Mouse (Mus musculus): ENCODE data around the gene Plcb1.

Plcb1 gene

DNA sequence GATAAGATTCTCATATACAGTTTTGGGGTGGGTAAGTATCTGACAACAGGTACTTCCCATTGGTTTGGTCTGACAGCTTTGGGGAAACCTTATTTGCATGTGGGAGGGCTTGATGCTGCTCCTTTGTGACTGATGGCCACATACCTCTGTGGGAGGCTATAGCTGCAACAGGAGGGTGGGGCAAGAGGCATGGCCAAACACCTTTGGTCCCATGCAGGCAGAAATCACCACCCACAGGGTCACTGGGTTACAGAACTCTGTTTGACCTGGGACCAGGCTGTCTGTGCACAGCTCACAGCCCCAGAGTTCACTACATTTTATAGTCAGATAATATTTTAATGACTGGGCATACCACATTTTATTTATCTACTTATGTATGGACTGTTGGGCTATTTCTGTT, 281.6 kb downstream of the Plcb1 start:
- DNase-seq (ENCODE audit: low read depth, low spot score), result peak; percentile 50

DNA sequence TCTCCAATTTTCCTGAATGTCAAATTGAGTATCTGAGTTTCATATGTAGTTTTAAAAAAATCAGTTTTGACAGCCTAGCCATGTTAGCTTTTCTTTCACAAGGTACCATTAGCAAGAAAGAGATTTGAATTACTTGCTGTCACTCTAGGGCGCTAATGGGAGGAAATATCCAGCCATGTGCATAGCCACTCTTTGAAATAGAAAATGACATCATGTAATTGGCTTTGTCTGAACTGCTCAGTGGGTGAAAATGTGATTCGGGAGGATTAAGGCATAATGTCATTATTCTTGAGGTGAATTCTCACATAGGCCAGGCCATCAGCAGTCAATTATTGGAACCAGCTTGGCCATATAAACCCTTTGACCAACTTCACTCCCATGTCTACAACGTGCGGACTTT, 285.5 kb downstream of the Plcb1 start:
- no peak for DNase-seq (ENCODE audit: low read depth, low spot score)

DNA sequence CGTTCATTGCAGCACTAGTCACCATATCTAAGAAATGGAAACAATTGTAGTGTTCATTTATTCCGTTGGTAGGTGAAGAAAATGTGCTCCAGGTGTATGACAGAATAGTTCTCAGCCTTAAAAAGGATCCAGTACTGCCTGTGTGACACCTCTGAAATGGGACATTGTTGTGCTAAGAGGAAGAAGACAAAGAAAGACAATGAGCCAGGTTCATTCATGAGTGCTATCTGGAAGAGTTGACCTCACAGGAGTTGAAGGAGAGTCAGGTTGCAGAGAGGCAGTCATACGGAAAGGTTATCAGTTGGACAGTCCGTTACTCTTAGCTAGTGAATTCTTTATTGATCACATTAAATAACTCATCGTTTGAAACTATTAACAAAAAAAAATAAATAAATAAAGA, 286.6 kb downstream of the Plcb1 start:
- peak; percentile 93 for DNase-seq (ENCODE audit: low read depth, low spot score)

DNA sequence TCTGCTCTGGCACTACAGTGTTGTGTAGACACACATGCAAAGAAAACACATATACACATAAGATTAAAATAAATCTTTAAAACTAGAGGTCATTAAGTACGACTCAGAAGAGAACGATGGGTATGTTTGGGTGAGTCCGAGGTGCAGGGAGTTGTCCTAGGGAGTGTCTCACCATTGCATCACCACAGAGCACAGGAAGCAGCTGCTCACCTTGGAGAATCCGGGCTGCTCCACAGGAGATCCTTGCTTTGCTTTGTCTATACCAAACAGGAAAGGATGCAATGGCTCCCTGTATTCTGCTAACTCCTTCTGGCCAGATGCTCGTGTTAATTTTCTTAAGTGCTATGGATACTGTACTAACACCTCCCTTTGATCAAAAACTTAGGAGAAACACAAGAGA, 287.1 kb downstream of the Plcb1 start:
- peak; percentile 93 for DNase-seq (ENCODE audit: low read depth, low spot score)

DNA sequence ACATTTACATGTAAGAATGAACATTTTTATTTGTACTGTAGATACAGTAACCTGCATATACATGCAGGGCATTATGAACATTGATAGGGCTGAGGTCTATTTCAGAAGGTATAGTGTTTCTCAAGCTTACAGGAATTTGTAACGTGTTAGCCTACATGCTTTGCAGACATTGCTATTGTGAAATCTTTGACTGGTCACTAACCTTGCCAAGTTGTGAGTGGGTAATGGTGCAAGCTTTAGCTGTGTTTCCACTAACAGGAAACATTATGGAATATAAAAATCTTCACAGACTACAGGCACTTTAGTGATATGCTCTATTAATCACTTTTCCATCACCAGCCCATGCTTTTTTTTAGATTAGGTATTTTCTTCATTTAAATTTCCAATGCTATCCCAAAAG, 289.5 kb downstream of the Plcb1 start:
- DNase-seq (ENCODE audit: low read depth, low spot score), result no peak

DNA sequence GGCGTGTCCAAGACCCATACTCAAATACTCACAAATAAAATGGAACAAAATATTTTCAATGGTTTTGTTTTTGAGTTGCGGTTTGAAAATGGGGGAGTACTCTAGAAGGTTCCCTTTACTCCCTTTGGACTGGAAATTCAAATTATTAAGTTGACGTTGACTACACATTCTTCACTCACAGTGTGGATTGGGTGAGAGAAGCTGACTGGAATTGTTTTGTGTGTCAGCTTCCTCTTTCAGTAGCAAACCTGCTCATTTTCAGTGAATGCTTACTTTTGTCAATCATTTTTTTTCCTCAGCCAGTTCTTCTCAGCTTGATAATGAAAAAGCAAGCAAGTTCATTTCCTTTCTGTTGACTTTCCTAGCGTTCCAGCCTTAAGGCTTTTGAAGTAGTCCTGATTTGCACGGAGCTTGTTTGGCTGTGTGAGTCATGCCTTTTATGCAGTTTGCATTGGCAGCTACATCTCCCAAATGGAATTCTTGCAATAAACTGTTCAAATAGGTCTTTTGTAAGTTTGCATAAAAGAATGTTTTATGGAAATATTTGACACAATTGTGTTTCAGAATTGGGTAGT, 306.8 kb downstream of the Plcb1 start:
- no peak for DNase-seq (ENCODE audit: low read depth, low spot score)

DNA sequence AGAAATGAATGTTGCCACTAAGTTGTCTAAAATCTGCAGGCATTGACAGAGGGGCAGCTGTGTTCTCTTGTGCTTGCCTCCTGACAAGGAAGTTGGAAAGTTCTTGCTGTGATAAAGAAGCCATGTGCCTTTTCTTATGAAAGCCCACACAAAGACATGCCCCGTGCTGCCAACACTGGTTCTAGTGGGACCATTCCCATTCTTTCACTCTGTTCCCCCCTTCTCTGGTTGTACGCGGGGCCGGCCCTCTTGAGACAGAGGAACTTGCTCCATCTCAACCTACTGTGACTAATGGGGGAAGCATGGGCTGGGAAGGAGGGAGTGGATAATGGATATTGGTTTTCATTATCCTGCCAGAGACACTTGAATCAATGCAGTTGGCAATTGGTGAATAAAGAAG, 315.4 kb downstream of the Plcb1 start:
- DNase-seq (ENCODE audit: low read depth, low spot score), result no peak

DNA sequence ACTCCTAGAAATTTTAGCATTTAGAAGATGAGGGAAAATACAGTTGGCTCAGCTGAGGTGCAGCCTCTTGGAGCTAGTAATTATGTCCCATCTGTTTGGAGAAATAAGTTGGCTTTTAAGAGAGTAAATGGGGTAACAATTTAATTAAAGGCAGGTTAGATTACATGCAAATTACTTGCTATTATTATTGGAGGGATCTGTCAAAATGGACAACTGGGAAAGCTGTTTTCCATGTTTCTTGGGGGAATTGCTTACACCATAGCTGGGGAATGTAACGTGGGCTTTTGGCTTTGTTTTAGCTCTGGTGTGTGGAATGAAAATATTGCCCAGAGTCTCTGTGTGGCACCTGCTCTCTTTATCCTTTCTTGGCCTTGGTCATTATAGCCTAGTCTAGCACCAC, 316.1 kb downstream of the Plcb1 start:
- DNase-seq (ENCODE audit: low read depth, low spot score), result no peak

DNA sequence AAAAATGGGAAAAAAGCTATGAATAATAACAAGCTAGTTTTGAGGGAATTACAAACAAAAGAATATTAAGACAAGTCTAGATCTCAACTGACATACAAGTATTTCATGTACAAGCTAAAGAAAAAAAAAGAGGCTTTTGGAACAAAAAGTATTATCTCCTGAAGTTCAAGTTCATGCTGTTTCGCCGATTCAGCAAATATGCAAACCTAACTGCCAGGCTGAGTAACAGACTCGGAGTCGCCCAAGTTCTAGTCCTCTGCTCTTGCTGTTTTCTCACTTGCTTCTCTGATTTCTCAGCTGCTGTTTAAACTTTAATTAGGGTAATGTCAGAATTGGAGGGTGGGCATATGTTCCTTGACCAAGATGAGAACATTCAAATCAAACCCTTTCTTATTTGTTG, 320.8 kb downstream of the Plcb1 start:
- no peak for DNase-seq (ENCODE audit: low read depth, low spot score)

DNA sequence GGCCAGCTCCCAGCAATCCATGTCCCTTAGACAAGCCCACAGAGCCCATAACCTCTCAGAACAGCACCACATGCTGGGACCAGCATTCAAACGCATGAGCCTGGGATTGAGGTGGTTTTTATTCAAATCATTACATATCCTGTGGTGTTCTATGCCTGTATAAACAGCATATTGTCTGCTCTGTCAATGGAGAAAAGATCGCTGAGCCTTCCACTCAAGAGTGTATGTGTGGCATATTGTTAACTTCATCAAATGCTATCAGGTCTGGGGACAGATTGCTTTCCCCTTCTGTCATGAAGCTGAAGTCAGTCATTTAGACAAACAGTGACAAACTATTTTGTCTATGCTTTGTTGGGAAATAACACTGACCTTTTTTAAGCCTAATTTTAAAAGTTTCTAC, 322.7 kb downstream of the Plcb1 start:
- DNase-seq (ENCODE audit: low read depth, low spot score), result no peak

DNA sequence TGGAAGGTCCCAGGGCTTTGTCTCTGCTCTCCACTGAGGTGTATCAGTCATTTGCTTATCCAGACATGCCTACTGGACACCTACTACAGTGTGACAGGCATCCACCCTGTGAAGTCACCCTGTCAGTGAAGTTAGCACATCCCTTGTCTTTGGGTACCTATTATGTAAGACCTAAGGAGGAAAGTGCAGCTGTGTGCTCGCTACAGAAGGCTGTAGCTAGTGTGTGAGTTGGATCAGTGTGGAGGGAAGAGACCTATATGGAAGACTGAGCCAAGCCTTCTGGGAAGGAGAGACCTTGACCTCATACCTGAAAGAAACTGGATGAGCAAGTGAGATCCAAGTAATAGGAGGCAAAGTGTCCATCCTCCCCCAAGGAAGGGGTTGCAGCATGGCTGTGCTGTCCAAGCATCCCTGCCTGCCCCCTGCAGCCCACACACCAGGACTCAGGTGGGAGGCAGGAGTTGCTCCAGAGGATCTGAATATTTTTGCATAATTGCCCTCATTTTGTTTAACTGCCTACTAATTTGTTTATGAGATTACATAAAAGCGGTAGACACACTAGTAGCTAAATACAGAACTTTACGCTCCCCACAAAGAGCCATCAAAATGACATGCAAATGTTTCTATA, 328.7 kb downstream of the Plcb1 start:
- DNase-seq (ENCODE audit: low read depth, low spot score), result no peak

DNA sequence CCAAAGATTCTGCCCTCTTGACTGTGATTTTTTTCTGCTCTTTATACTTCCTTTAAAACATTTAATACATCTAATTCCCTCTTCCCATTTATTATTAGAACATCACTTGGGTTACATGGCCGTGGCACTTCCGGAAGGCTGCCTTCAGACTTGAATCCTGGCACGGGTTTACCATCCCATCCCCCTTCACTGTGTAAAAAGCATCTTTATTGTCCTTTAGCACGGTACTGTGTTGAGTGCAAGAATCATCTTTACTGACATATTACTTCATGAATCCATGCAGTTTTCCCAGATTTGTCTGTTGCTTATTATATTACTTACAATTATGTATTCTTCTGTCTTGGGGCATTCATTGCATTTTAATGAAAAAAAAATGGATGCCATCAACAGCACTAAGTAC, 337.2 kb downstream of the Plcb1 start:
- DNase-seq (ENCODE audit: low read depth, low spot score), result no peak

DNA sequence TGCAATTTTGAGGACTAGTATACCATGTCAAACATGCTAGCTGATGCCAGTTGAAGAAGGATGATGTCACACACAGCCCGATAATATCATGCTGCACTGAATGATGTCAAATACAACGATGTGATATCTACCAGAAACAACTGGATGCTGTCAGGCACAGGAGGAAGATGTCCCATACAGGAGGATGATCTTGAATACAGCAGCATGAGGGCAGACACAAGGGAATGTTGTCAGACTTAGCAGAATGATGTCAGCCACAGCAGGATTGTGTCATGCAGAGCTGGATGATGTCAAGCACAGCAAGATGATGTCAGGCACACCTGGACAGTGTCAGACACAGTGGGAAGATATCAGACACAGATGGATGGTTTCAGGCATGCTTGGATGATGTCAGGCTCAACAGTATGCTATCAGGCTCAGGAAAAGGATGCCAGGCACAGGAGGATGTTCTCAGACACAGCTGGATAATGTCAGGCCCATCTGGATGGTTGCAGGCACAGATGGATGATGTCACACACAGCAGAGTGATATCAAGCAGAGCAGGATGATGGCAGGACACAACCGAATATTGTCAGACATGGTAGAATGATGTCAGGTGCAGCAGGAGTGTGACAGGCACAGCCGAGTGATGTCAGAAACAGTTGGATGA, 338.0 kb downstream of the Plcb1 start:
- DNase-seq (ENCODE audit: low read depth, low spot score), result no peak

DNA sequence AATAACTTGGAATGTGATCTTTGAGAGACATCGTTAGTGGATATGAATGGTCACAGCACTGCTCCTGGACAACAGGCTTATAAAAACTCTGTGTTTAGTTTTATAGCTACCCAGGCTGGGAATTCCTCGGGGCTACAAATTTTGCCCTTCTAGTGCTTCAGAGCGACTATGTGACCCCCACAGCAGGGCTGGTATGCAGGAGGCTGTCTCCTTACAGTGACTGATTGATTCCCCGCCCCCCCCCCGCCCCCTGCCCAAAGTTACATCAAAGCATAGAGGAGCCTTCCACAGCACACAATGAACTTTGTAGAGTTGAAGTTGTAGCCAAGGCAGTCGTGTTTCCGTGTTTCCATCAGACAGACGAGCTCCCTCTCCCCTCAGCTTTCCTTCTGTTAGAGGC, 354.7 kb downstream of the Plcb1 start:
- no peak for DNase-seq (ENCODE audit: low read depth, low spot score)

DNA sequence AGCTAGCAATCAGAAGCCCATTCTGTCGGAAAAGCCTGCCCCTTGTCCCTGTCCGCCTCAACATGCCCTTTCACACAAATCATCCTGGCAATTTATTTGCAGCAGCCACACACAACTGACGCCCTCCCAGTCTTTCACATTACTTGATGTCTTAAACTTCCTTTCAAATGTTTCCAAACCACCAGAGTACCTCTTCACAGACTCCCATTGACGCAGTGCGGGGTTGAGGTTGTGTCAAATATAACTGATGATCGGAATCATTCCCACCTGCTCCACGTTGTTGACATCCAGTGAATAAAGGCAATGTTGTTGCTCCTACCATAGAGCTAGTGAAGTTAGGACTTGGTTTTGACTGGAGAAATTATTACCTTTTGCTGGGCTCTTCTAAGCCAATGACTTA, 366.4 kb downstream of the Plcb1 start:
- DNase-seq (ENCODE audit: low read depth, low spot score), result no peak

DNA sequence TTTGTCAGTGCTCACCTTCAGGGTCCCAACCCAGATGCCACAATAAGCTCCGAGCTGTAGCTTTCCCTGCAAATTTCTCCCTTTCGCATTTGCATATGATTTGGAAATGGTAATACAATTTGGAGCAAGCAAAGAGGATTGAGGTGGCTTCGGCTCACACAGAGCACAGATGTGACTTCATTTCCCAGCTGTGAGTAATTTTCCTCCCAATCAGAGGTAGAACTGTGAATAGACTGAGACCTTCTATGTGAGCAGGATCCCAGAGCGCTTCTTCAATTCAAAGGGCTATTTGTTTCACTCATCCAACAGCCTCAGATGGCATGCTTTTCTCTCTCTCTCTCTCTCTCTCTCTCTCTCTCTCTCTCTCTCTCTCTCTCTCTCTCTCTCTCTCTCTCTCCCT, 367.4 kb downstream of the Plcb1 start:
- DNase-seq (ENCODE audit: low read depth, low spot score), result no peak

DNA sequence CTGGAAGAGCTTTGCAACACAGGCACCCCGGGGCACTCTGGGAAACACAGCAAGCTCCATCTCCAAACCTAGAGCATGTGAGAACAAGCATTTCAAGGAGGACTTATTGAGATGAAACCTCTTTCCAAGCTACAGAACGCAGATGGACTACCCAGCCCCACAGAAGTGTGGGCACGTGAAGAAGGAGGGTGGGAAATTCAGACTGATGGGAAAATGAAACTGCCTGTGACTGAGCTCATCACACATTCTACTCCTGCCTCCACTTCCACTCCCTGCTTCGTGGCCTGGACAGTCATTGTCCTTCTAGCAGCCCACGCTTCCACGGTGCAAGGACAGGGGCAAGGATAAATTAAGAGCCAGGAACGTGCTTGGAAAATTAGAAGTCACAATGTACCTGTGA, 370.2 kb downstream of the Plcb1 start:
- no peak for DNase-seq (ENCODE audit: low read depth, low spot score)

DNA sequence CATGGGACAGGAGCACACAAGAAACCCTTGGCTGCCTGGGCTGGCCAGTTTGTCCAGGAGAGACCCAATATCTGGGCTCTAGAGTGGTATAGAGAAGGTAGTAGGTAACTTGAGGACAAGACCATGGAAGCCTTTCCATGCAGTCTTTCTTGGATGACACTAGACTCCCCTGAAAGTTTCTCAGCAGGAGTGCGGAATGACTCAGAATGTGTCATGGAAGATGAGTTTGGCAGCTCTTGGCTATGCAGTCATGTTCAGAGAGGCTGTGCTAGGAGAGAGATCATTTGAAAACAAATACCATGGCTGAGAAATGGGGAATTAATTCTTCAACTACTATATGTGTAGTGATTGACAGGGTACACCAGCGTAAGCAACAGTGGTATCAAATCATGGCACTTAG, 372.1 kb downstream of the Plcb1 start:
- no peak for DNase-seq (ENCODE audit: low read depth, low spot score)

DNA sequence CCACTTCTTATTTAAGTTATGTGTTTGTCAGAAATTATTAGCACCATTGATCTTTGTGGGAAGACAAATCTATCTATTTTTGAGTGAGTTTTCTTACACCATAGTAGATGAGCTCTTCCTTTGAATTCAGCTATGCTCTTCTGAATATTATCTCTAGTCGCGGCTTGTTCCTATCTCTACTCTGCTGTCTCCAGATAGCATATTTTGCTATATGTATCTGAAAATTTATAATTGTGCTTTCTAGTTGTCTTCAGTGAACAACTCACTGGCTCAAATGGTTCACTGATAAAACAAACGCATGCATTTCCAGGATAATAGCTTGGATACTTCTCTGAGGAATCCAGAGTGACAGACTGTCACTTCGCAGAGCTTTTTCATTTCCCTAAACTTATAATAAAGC, 375.8 kb downstream of the Plcb1 start:
- no peak for DNase-seq (ENCODE audit: low read depth, low spot score)

DNA sequence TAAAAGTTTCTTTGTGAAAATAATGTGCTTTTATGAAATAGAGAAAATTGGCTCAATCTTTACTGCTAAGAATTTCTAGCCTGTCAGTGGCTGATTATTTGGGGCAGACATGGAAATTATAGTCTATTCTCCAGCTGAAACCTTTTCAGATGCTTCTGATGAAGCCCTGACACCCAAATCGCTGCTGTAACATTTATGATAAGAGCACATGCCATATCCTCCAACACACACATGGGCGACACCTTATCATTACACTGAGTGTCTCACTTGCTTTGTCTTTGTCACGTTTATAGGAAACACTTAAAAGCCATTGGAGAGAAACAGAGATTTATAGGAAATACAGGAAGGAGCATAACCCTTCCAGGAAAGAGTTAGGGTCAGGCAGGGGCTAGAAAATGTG, 379.6 kb downstream of the Plcb1 start:
- DNase-seq (ENCODE audit: low read depth, low spot score), result no peak

DNA sequence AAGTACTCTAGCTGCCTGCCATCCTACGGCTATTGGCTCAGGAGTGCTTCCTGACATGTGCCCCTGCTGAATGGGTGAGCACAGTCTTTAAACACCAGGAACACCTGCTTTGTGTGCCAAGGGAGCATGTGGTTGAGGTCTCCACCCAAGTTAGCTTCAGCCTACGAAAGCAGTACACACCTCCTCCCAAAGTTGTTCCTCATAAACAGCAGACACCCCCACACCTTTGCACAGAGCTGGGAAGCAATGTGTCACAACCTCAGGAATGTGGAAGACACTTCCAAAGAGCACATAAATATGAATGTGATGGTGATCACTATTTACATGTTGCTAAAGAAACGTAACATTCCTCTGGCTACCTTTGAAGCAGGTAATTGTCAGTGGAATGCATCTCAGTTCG, 389.7 kb downstream of the Plcb1 start:
- DNase-seq (ENCODE audit: low read depth, low spot score), result no peak

DNA sequence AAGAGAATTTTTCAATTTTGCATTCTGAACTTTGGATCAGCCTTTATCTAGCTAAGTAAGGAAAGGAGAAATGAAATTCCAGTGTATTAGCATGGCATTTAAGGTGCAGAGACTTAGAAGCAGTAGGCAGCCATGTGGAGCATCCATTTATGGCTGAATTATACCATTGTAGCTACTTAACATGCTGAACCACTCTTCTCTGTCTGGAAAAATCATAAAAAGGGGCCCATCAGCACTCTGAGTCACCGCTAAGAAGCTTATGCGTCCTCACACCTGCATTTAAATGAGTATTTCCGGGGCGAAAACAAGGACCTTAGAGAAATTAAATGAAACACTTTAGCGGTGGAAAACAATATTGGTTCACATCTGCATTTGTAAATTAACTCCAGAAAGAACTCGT, 401.8 kb downstream of the Plcb1 start:
- no peak for DNase-seq (ENCODE audit: low read depth, low spot score)

DNA sequence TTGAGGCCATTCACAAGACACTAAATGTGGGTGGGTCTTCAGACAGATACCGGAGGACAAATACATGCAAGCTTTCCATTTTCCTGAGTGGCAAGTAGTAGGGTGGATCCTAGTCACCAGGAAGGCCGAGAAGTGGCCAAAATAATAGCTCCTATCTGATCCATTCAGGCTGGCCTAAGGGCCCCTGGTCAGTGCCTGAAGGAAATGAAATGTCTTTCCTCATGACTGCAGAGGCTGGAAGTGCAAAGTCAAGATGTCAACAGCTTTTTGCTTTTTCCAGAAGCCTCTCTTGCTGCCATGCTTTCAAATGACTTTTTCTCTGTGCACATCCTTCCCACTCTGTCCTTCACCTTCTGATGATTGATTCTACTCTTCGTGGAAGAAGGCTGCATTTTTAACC, 415.0 kb downstream of the Plcb1 start:
- DNase-seq (ENCODE audit: low read depth, low spot score), result no peak

DNA sequence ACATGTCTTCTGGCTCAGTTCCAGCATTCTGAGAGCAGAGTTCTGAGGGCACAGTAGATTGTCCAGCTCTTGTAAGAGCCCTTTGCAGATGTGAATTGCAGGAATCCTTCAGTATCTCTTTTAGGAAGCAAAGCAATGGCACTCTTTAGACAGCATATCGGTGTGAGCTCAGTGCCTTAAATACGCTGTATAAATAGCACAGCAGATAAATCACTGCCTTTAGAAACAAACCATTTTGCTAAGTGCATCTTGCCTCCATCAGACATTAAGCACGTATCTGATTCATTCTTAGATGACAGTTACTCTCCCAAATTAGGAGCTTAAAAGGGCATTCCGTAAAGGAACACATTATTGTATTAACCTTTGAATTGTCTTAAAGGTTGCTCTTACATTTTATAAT, 416.5 kb downstream of the Plcb1 start:
- DNase-seq (ENCODE audit: low read depth, low spot score), result no peak
